Mouse (Mus musculus): Measurements from ENCODE around the gene Gria2.

- TF ChIP-seq CTCF (IDR thresholded peaks at IDR 0.05; ENCODE audit: low read depth) = no peak
- no peak for TF ChIP-seq EP300 (IDR thresholded peaks at IDR 0.05; ENCODE audit: low read depth)
Observed at GRCm38 (mm10) chr3:80750786-80751185, 51.8 kb downstream of the Gria2 start.
